Mouse (Mus musculus) cortical plate, adult 2 months (tissue): ENCODE data around the gene Ube4b.

ENCODE experiments used
- CTCF ChIP-seq: fragments of 200-500 bp; IDR thresholded peaks from 2 replicates; pipeline ENCODE4 v1.5.1; 2011; ENCODE audit warnings: mild to moderate bottlenecking, control low read depth, low read length; ENCODE audit not compliant: insufficient read depth; ENCODE audit errors: extremely low read depth
- POLR2A ChIP-seq: fragments of 200-500 bp; IDR thresholded peaks from 2 replicates; pipeline ENCODE4 v1.6.1; 2011; ENCODE audit warnings: mild to moderate bottlenecking, low read length, control low read depth; ENCODE audit not compliant: insufficient read depth; ENCODE audit errors: extremely low read depth

DNA sequence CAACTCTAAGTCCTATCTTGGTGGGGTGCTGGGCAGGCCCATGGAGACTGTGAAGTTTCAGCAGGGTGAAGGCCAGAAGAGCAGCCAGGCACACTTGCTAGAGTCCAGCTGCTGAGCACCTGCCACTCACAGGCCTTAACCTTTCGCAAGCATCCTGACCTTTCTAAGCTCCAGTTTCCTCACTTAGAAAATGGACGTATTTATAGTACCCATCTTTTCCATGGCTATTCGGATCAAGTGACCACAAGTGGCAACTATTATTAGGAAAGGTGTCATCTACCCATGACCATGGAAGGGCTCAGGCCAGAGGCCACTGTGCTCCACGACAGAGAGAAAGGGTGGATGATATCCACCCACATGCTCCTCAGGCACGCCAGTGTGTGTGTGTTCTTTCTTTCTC lies 80.7 kb downstream of the Ube4b start:
- TF ChIP-seq CTCF (no peak), POLR2A (no peak)
